Mouse (Mus musculus) CH12.LX (cell line): ENCODE data around the gene Stt3b. TPM values are rescaled to one million over a fixed set of nuclear protein-coding genes. Genes with fewer than 3 reads are reported as not detected.

ENCODE experiments used
- DNase-seq: peaks from one replicate; pipeline ENCODE4 v3.0.0-alpha.2; 2013; ENCODE audit errors: extremely low read depth
- H3K27ac ChIP-seq: 2 replicates; pipeline ENCODE4 v1.5.1; 2012; ENCODE audit warnings: low read depth, mild to moderate bottlenecking, control low read depth, moderate library complexity; ENCODE audit not compliant: insufficient read depth
- H3K27me3 ChIP-seq: replicated peaks from 2 replicates; pipeline ENCODE3; 2012; ENCODE audit warnings: inconsistent platforms
- H3K36me3 ChIP-seq, 2 experiments: replicated peaks in 1 of 2; 2 replicates each; pipeline versions ENCODE3 to v1.6.1; 2012; ENCODE audit warnings: inconsistent platforms in 1 of 2, low read length in 1 of 2, mild to moderate bottlenecking in 1 of 2, mixed read lengths in 1 of 2, moderate library complexity in 1 of 2; ENCODE audit not compliant: control insufficient read depth in 1 of 2, insufficient read depth in 1 of 2
- H3K4me1 ChIP-seq, 2 experiments: 2 replicates each; pipeline ENCODE4 v1.6.1; 2012; ENCODE audit warnings: inconsistent platforms in 1 of 2, moderate library complexity in 1 of 2; ENCODE audit not compliant: insufficient read depth in 2 of 2, control insufficient read depth in 1 of 2
- H3K4me2 ChIP-seq: 2 replicates; pipeline ENCODE4 v1.6.1; 2012; ENCODE audit warnings: low read depth, mild to moderate bottlenecking, control low read depth; ENCODE audit not compliant: poor library complexity, insufficient read depth, severe bottlenecking
- H3K4me3 ChIP-seq, 3 experiments: fragments of 150-350 bp in 1 of 3; sonication (generic) in 1 of 3; replicated peaks in 1 of 3; 2 replicates each; pipeline versions ENCODE3 to v1.5.1; 2011 to 2012; ENCODE audit warnings: low read depth in 2 of 3, low read length in 2 of 3, mild to moderate bottlenecking in 2 of 3, moderate library complexity in 2 of 3, control low read depth in 1 of 3, improper control_type of control experiment in 1 of 3, inconsistent platforms in 1 of 3, mixed read lengths in 1 of 3; ENCODE audit not compliant: poor library complexity in 1 of 3
- H3K79me2 ChIP-seq: replicated peaks from 2 replicates; pipeline ENCODE4 v1.6.1; 2012; ENCODE audit warnings: mild to moderate bottlenecking, moderate library complexity; ENCODE audit not compliant: control insufficient read depth, poor library complexity, insufficient read depth, severe bottlenecking; ENCODE audit errors: extremely low read depth
- H3K9ac ChIP-seq: 2 replicates; pipeline ENCODE4 v1.6.1; 2012; ENCODE audit warnings: low read depth, mild to moderate bottlenecking, control low read depth, moderate library complexity; ENCODE audit not compliant: insufficient read depth
- H3K9me3 ChIP-seq: replicated peaks from 2 replicates; pipeline ENCODE3; 2012; ENCODE audit warnings: low read length, inconsistent platforms, mixed read lengths
- CHD1 ChIP-seq: IDR thresholded peaks from 2 replicates; pipeline ENCODE4 v1.6.1; 2012; ENCODE audit warnings: low read depth, low read length, improper control_type of control experiment, inconsistent platforms
- E2F4 ChIP-seq: IDR thresholded peaks from 2 replicates; pipeline ENCODE4 v1.6.1; 2011; ENCODE audit warnings: low read depth, low read length, improper control_type of control experiment; ENCODE audit not compliant: insufficient replicate concordance
- EP300 ChIP-seq: IDR thresholded peaks from 2 replicates; pipeline ENCODE4 v1.6.1; 2011; ENCODE audit warnings: low read length, improper control_type of control experiment
- GABPA ChIP-seq: IDR thresholded peaks from 2 replicates; pipeline ENCODE4 v1.6.1; 2012; ENCODE audit warnings: low read depth, low read length, improper control_type of control experiment, inconsistent platforms; ENCODE audit not compliant: insufficient replicate concordance
- KAT2A ChIP-seq: IDR thresholded peaks from 2 replicates; pipeline ENCODE4 v1.6.1; 2012; ENCODE audit warnings: low read length, improper control_type of control experiment, inconsistent platforms; ENCODE audit not compliant: insufficient replicate concordance
- MEF2A ChIP-seq: IDR thresholded peaks from 2 replicates; pipeline ENCODE4 v1.6.1; 2014; ENCODE audit warnings: low read depth, mild to moderate bottlenecking, inconsistent platforms, low read length, improper control_type of control experiment, borderline replicate concordance
- MXI1 ChIP-seq: IDR thresholded peaks from 2 replicates; pipeline ENCODE4 v1.6.1; 2011; ENCODE audit warnings: mild to moderate bottlenecking, low read depth, low read length, improper control_type of control experiment
- RAD21 ChIP-seq: IDR thresholded peaks from 2 replicates; pipeline ENCODE4 v1.6.1; 2011; ENCODE audit warnings: low read depth, mild to moderate bottlenecking, low read length, improper control_type of control experiment, moderate library complexity
- SMC3 ChIP-seq: IDR thresholded peaks from 2 replicates; pipeline ENCODE4 v1.6.1; 2011; ENCODE audit warnings: low read depth, low read length, improper control_type of control experiment
- TBP ChIP-seq: conservative IDR thresholded peaks from 2 replicates; pipeline ENCODE4 v1.6.1; 2011; ENCODE audit warnings: low read depth, low read length, improper control_type of control experiment
- TCF12 ChIP-seq: IDR thresholded peaks from 2 replicates; pipeline ENCODE4 v1.6.1; 2014; ENCODE audit warnings: low read depth, mild to moderate bottlenecking, inconsistent platforms, low read length, improper control_type of control experiment
- UBTF ChIP-seq: IDR thresholded peaks from 2 replicates; pipeline ENCODE4 v1.6.1; 2012; ENCODE audit warnings: low read depth, mild to moderate bottlenecking, inconsistent platforms, low read length, improper control_type of control experiment, moderate library complexity
- USF2 ChIP-seq: conservative IDR thresholded peaks from 2 replicates; pipeline ENCODE4 v1.6.1; 2011; ENCODE audit warnings: low read depth, low read length, improper control_type of control experiment
- ZC3H11A ChIP-seq: IDR thresholded peaks from 2 replicates; pipeline ENCODE4 v1.6.1; 2012; ENCODE audit warnings: low read depth, mild to moderate bottlenecking, inconsistent platforms, low read length, improper control_type of control experiment
- ZMIZ1 ChIP-seq: IDR thresholded peaks from 2 replicates; pipeline ENCODE4 v1.6.1; 2012; ENCODE audit warnings: low read depth, mild to moderate bottlenecking, inconsistent platforms, low read length, improper control_type of control experiment
- ZNF384 ChIP-seq: IDR thresholded peaks from 2 replicates; pipeline ENCODE4 v1.6.1; 2012; ENCODE audit warnings: low read depth, low read length, improper control_type of control experiment, inconsistent platforms
- dilution Hi-C: fragments of 300-500 bp; cut with MboI; formaldehyde crosslinking; loops from 2 replicates; pipeline ENCODE4 v1.14.3; 2020; ENCODE audit warnings: low sequenced_read_pairs; ENCODE audit not compliant: extremely low pct_unique_long_range_greater_than_20kb, extremely low pct_ligation_motif_present
- in situ Hi-C: fragments of 300-500 bp; cut with MboI; formaldehyde crosslinking; loops from 3 replicates; pipeline ENCODE4 v1.14.3; 2019; ENCODE audit warnings: low sequenced_read_pairs, low pct_ligation_motif_present, low pct_unique_long_range_greater_than_20kb, mixed read lengths
- polyA plus RNA-seq: library from polyadenylated mRNA; unstranded; fragments of >175 nt; gene quantifications from 2 replicates; pipeline ENCODE4 v1.2.1, GENCODE M21; 2012; ENCODE audit warnings: low read depth; ENCODE audit not compliant: insufficient read length
- total RNA-seq, 2 experiments: library from RNA; depleted of rRNA; stranded (reverse); fragments of 300-350 nt in 1 of 2; fragments of >200 nt in 1 of 2; gene quantifications; 2 replicates each; pipeline ENCODE4 v1.2.3; 2012 to 2014

The Stt3b gene
- total and polyA plus RNA-seq, 3 experiments = 103 to 155 (median 118) TPM

DNA sequence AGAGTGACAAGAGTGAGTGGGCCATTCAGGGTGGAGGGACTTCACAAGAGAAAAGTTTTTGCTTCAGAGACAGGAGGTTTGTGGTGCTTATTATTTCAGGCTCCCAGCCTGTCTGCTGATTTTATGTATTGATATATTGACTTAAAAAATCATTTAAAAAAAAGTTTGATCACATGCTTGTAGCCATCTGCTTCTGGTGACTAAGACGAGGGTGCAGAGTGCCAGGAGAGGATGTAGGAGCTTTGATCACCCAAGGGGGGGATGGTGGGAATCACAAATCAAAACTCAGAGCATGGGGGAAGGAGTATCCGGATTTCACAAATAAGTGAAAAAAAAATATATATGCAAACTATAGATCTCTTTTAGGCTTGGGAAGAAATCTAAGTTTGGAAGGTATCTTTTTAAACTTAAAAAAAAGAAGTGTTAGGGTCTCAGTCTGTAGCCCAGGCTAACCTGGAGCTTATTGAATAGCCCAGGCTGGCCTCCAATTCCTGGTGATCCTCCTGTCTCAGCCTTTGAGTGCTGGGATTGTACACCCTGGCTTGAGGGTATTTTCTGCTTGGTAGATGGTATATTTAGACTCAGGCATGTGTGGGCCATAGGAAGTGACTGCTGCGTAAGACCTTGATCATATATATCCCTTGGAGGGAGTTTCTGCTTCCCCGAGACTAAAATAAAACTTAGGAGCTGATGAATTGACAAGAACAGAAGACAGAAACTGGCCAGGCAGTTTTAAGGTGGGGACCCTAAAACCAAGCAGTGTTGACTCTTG lies 39.7 kb upstream of the Stt3b start:
- H3K36me3 ChIP-seq = no peaks in the 10 kb centered on the region
- in situ Hi-C loops (no loop called here), dilution Hi-C loops (no loop called here)
- H3K27me3 ChIP-seq = no peaks in the 10 kb centered on the region
- TF ChIP-seq GABPA = no peak
- TF ChIP-seq TBP = no peak
- no peak for TF ChIP-seq USF2
- TF ChIP-seq UBTF = no peak
- no peak for TF ChIP-seq TCF12
- H3K4me2 ChIP-seq = no peak overlapping the region
- no peak for DNase-seq
- H3K9ac ChIP-seq = no peak overlapping the region
- no peaks in the 10 kb centered on the region for H3K79me2 ChIP-seq
- H3K4me1 ChIP-seq = peaks cover 0 to 9% of the 10 kb centered on the region in 2 experiments; a peak in 2 of 4 replicates
- no peak overlapping the region for H3K27ac ChIP-seq
- H3K9me3 ChIP-seq = no peaks in the 10 kb centered on the region
- no peak overlapping the region for H3K4me3 ChIP-seq

DNA sequence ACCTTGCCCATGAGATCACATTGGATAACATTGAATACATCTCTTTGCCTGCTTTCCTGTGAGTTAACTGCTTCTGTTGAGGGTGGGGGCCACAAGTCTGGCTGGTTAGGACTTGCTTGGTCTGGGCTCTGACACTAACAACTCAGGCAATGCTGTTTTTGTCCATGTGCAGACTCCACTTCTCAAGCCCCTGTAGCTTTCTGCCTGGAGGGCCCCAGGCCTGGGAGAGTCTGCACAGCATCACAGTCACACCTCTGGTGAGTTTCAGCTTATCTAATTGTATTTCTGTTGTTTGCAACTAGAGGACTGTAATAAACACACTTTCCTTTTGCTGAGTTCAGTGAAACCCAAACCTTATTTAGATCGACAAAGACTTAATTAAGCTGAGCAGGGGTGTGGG lies 38.9 kb upstream of the Stt3b start:
- Histone ChIP-seq H3K27ac (no peak overlapping the region), H3K4me1 (peaks cover 0 to 9% of the 10 kb centered on the region in 2 experiments; a peak in 2 of 4 replicates), H3K36me3 (no peaks in the 10 kb centered on the region), H3K9me3 (no peaks in the 10 kb centered on the region), H3K4me3 (no peak overlapping the region), H3K9ac (no peak overlapping the region)
- DNase-seq = no peak
- TF ChIP-seq MEF2A (no peak), E2F4 (no peak)
- TF ChIP-seq, all 38 proteins: peak for 0
- in situ Hi-C loops = no loop called here
- no peak overlapping the region for H3K4me2 ChIP-seq
- H3K79me2 ChIP-seq = no peaks in the 10 kb centered on the region
- H3K27me3 ChIP-seq = no peaks in the 10 kb centered on the region
- dilution Hi-C loops = no loop called here

DNA sequence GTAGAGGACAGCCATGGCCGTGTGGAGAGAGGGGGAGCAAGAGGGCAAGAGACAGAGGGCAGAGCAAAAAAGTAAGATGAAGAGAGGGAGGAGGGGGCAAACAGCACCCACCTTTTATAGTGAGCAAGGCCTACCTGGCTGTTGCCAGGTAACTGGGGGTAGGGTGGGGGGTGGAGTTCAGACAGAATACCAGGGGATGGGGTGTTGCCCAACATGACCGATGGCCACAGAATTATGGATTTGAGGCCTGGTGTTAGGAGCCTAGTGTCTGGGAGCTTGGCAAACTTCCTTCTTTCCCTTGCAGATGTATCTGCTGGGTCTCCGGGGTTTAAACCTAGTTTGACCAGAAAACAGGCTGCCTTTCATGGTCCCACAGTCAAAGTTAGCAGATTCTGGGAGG lies 34.7 kb upstream of the Stt3b start:
- Histone ChIP-seq H3K9me3 (no peaks in the 10 kb centered on the region), H3K27ac (no peak overlapping the region), H3K4me1 (peaks cover 0 to 9% of the 10 kb centered on the region in 2 experiments; a peak in 2 of 4 replicates), H3K27me3 (no peaks in the 10 kb centered on the region), H3K36me3 (no peaks in the 10 kb centered on the region), H3K4me3 (no peak overlapping the region), H3K4me2 (no peak overlapping the region), H3K79me2 (no peaks in the 10 kb centered on the region), H3K9ac (no peak overlapping the region)
- TF ChIP-seq EP300 (no peak), USF2 (no peak), TBP (no peak), MXI1 (no peak), GABPA (no peak), ZC3H11A (no peak), CHD1 (no peak), KAT2A (no peak), ZNF384 (no peak), RAD21 (no peak), ZMIZ1 (no peak), SMC3 (no peak), TCF12 (no peak), UBTF (no peak)
- no peak for DNase-seq
- in situ Hi-C loops = no loop called here
- dilution Hi-C loops = no loop called here
